Mouse (Mus musculus) bone marrow, adult 2 months (tissue): ENCODE data around the gene Dennd2d.

Experiments
- CTCF ChIP-seq: fragments of 200-500 bp; IDR thresholded peaks from 2 replicates; pipeline ENCODE4 v1.5.1; 2011; ENCODE audit warnings: low read length, control low read depth; ENCODE audit not compliant: control insufficient read depth, insufficient read depth
- POLR2A ChIP-seq: fragments of 200-500 bp; IDR thresholded peaks from 2 replicates; pipeline ENCODE4 v1.6.1; 2011; ENCODE audit warnings: low read depth, mild to moderate bottlenecking, control low read depth, low read length, borderline replicate concordance; ENCODE audit not compliant: control insufficient read depth

- TF ChIP-seq CTCF (no peak), POLR2A (no peak)
Measured at GRCm38 (mm10) chr3:106544721-106545316, 62.6 kb downstream of the Dennd2d start.
